In the genomic region with DNA sequence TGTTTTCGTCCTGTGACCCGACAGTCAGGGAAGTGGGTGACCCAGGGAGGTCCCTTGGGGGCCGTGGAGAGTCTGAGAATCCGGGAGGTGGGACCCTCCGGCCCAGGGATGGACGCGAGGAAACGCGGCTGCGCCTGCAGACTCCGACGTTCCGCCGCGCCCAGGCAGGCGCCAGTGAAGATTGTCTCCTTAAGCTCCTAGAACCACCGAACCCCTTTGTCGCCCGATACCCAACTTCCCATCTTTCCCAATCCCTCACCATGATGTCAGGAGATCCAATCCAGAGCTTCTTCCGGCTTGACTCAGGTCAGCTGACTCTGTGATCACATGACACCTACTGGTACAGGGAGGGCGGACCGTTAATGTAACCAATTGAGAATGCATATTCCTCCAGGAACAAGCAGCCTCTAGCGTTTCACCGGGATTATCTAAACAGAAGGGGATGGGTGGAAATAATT, we compare ENCODE assay signal across 8 mouse cellular contexts. TPM values are rescaled to one million over a fixed set of nuclear protein-coding genes. Genes with fewer than 3 reads are reported as not detected.
DNase-seq lines count a peak whose midpoint lies in the region; ATAC-seq and TF ChIP-seq lines count a peak whose summit lies in the region.

Gene Commd4 (minus strand): TSS at position 319 of the 458 bp plus-strand sequence.

- peak; percentile 89 for ATAC-seq in kidney, embryonic 14.5 days (ENCODE audit: low FRiP score, low TSS enrichment)
- ATAC-seq in limb, embryonic 15.5 days (ENCODE audit: insufficient number of reproducible peaks, low FRiP score, low TSS enrichment, low read depth): peak; percentile 81; the same call in 1 of the 2 replicates

- H3K27me3 ChIP-seq in kidney, embryonic 14.5 days (ENCODE audit: control insufficient read depth, insufficient read depth, low read length): no peaks in the 10 kb centered on the region
- H3K27me3 ChIP-seq in limb, embryonic 15.5 days: no peaks in the 10 kb centered on the region

- peak within 1 kb of the TSS; percentile 95 for H3K4me2 ChIP-seq in kidney, embryonic 14.5 days (replicated peaks; ENCODE audit: low read depth, low read length)
- H3K4me2 ChIP-seq in limb, embryonic 15.5 days: peak within 1 kb of the TSS; percentile 76

- peaks cover 15% of the 10 kb centered on the region for H3K4me1 ChIP-seq in bone marrow macrophage, adult 2 months (ENCODE audit: control insufficient read depth, insufficient read depth, low read length)
- no peaks in the 10 kb centered on the region for H3K4me1 ChIP-seq in embryonic fibroblast, embryonic 13.5 days (ENCODE audit: control insufficient read depth, insufficient read depth, low read length)
- peaks cover 10% of the 10 kb centered on the region; the same call in 1 of the 2 replicates for H3K4me1 ChIP-seq in kidney, embryonic 14.5 days (ENCODE audit: control insufficient read depth, insufficient read depth, low read length)
- peaks cover 11% of the 10 kb centered on the region for H3K4me1 ChIP-seq in limb, embryonic 15.5 days

- DNase-seq in A20 (ENCODE audit: low read depth, low spot score): peak; percentile 93
- DNase-seq in heart, adult 9 months (ENCODE audit: low spot score in 2 of 2): peak; percentile 93 to 96
- peak; percentile 45 to 66 for DNase-seq in monocyte, adult 2 months (ENCODE audit: low read depth in 1 of 2, low spot score in 2 of 2)
- DNase-seq in spleen, postnatal 36 days (ENCODE audit: low spot score in 2 of 2): peak; percentile 81 to 86

- H3K36me3 ChIP-seq in kidney, embryonic 14.5 days (ENCODE audit: control insufficient read depth, insufficient read depth, low read length): peaks cover 12% of the 10 kb centered on the region; the same call in 1 of the 2 replicates
- H3K36me3 ChIP-seq in limb, embryonic 15.5 days: peaks cover 21% of the 10 kb centered on the region

- TF ChIP-seq POLR2A in bone marrow macrophage, adult 2 months (IDR thresholded peaks at IDR 0.05; ENCODE audit: borderline replicate concordance, low read depth, low read length): peak; percentile 50; the same call in 1 of the 2 replicates
- peak; percentile 70 for TF ChIP-seq POLR2A in embryonic fibroblast, embryonic 13.5 days (IDR thresholded peaks at IDR 0.05; ENCODE audit: low read depth, low read length)

- peak within 1 kb of the TSS; percentile 77 for H3K9ac ChIP-seq in kidney, embryonic 14.5 days (ENCODE audit: low read depth, low read length)
- peak within 1 kb of the TSS; percentile 51 for H3K9ac ChIP-seq in limb, embryonic 15.5 days

- under 1% methylated on average over 24 of the region's 24 CpGs for WGBS in kidney, embryonic 14.5 days
- 1% methylated on average over 24 of the region's 24 CpGs for WGBS in limb, embryonic 15.5 days

- no peak; the same call in 1 of the 2 replicates for TF ChIP-seq CTCF in bone marrow macrophage, adult 2 months (IDR thresholded peaks at IDR 0.05; ENCODE audit: low read depth, low read length)
- no peak for TF ChIP-seq CTCF in embryonic fibroblast, embryonic 13.5 days (IDR thresholded peaks at IDR 0.05; ENCODE audit: borderline replicate concordance, insufficient read depth, low read length)

- H3K4me3 ChIP-seq in bone marrow macrophage, adult 2 months (ENCODE audit: insufficient read depth, low read length): peak within 1 kb of the TSS; percentile 74
- peak within 1 kb of the TSS; percentile 92 for H3K4me3 ChIP-seq in embryonic fibroblast, embryonic 13.5 days (ENCODE audit: insufficient read depth, low read length)
- peak within 1 kb of the TSS; percentile 88 for H3K4me3 ChIP-seq in kidney, embryonic 14.5 days (ENCODE audit: low read length)
- H3K4me3 ChIP-seq in limb, embryonic 15.5 days: peak within 1 kb of the TSS; percentile 59

- no peaks in the 10 kb centered on the region for H3K9me3 ChIP-seq in kidney, embryonic 14.5 days (ENCODE audit: control insufficient read depth, low read length)
- H3K9me3 ChIP-seq in limb, embryonic 15.5 days: no peaks in the 10 kb centered on the region

- peak within 1 kb of the TSS; percentile 79 for H3K27ac ChIP-seq in bone marrow macrophage, adult 2 months (ENCODE audit: insufficient read depth, low read depth, low read length)
- no peak within 1 kb of the TSS for H3K27ac ChIP-seq in embryonic fibroblast, embryonic 13.5 days (ENCODE audit: insufficient read depth, low read length)
- H3K27ac ChIP-seq in kidney, embryonic 14.5 days (ENCODE audit: low read depth, low read length): no peak within 1 kb of the TSS
- no peak within 1 kb of the TSS for H3K27ac ChIP-seq in limb, embryonic 15.5 days

RNA-seq across cellular contexts. Expression of gene Commd4, which starts in this region (rescaled TPM):
- 67.7 and 71.5 TPM in 2 replicates for polyA plus RNA-seq in bone marrow macrophage, adult 2 months (2012; ENCODE audit: insufficient read depth, insufficient read length, missing spikeins)
- 48.4 and 52.4 TPM in 2 replicates for polyA plus RNA-seq in embryonic fibroblast, embryonic 13.5 days (2011; ENCODE audit: insufficient read length, low read depth, missing spikeins)
- 99.0 and 137 TPM in 2 replicates for polyA plus RNA-seq in kidney, embryonic 14.5 days (2014; fragmentation: Nextera tagmentation; extraction: Ambion mirVana)
- polyA plus RNA-seq in limb, embryonic 15.5 days (2015; fragmentation: Nextera tagmentation; extraction: Ambion mirVana): 93.7 and 94.6 TPM in 2 replicates
